Mouse (Mus musculus) CH12.LX (cell line): ENCODE data around the gene Reln. TPM values are rescaled to one million over a fixed set of nuclear protein-coding genes. Genes with fewer than 3 reads are reported as not detected.

Experiments
- DNase-seq: peaks from one replicate; pipeline ENCODE4 v3.0.0-alpha.2; 2013; ENCODE audit errors: extremely low read depth
- H3K27ac ChIP-seq: 2 replicates; pipeline ENCODE4 v1.5.1; 2012; ENCODE audit warnings: low read depth, mild to moderate bottlenecking, control low read depth, moderate library complexity; ENCODE audit not compliant: insufficient read depth
- H3K27me3 ChIP-seq: replicated peaks from 2 replicates; pipeline ENCODE3; 2012; ENCODE audit warnings: inconsistent platforms
- H3K36me3 ChIP-seq, 2 experiments: replicated peaks in 1 of 2; 2 replicates each; pipeline versions ENCODE3 to v1.6.1; 2012; ENCODE audit warnings: inconsistent platforms in 1 of 2, low read length in 1 of 2, mild to moderate bottlenecking in 1 of 2, mixed read lengths in 1 of 2, moderate library complexity in 1 of 2; ENCODE audit not compliant: control insufficient read depth in 1 of 2, insufficient read depth in 1 of 2
- H3K4me1 ChIP-seq, 2 experiments: 2 replicates each; pipeline ENCODE4 v1.6.1; 2012; ENCODE audit warnings: inconsistent platforms in 1 of 2, moderate library complexity in 1 of 2; ENCODE audit not compliant: insufficient read depth in 2 of 2, control insufficient read depth in 1 of 2
- H3K4me2 ChIP-seq: 2 replicates; pipeline ENCODE4 v1.6.1; 2012; ENCODE audit warnings: low read depth, mild to moderate bottlenecking, control low read depth; ENCODE audit not compliant: poor library complexity, insufficient read depth, severe bottlenecking
- H3K4me3 ChIP-seq, 3 experiments: fragments of 150-350 bp in 1 of 3; sonication (generic) in 1 of 3; replicated peaks in 1 of 3; 2 replicates each; pipeline versions ENCODE3 to v1.5.1; 2011 to 2012; ENCODE audit warnings: low read depth in 2 of 3, low read length in 2 of 3, mild to moderate bottlenecking in 2 of 3, moderate library complexity in 2 of 3, control low read depth in 1 of 3, improper control_type of control experiment in 1 of 3, inconsistent platforms in 1 of 3, mixed read lengths in 1 of 3; ENCODE audit not compliant: poor library complexity in 1 of 3
- H3K79me2 ChIP-seq: replicated peaks from 2 replicates; pipeline ENCODE4 v1.6.1; 2012; ENCODE audit warnings: mild to moderate bottlenecking, moderate library complexity; ENCODE audit not compliant: control insufficient read depth, poor library complexity, insufficient read depth, severe bottlenecking; ENCODE audit errors: extremely low read depth
- H3K9ac ChIP-seq: 2 replicates; pipeline ENCODE4 v1.6.1; 2012; ENCODE audit warnings: low read depth, mild to moderate bottlenecking, control low read depth, moderate library complexity; ENCODE audit not compliant: insufficient read depth
- H3K9me3 ChIP-seq: replicated peaks from 2 replicates; pipeline ENCODE3; 2012; ENCODE audit warnings: low read length, inconsistent platforms, mixed read lengths
- BHLHE40 ChIP-seq: IDR thresholded peaks from 2 replicates; pipeline ENCODE4 v1.6.1; 2011; ENCODE audit warnings: mild to moderate bottlenecking, low read depth, low read length, improper control_type of control experiment
- CTCF ChIP-seq, 2 experiments: IDR thresholded peaks in 1 of 2; conservative IDR thresholded peaks in 1 of 2; 2 replicates each; pipeline ENCODE4 v1.5.1; 2011 to 2012; ENCODE audit warnings: low read depth in 2 of 2, low read length in 2 of 2, improper control_type of control experiment in 1 of 2, inconsistent platforms in 1 of 2, mild to moderate bottlenecking in 1 of 2, moderate library complexity in 1 of 2
- E2F4 ChIP-seq: IDR thresholded peaks from 2 replicates; pipeline ENCODE4 v1.6.1; 2011; ENCODE audit warnings: low read depth, low read length, improper control_type of control experiment; ENCODE audit not compliant: insufficient replicate concordance
- EP300 ChIP-seq: IDR thresholded peaks from 2 replicates; pipeline ENCODE4 v1.6.1; 2011; ENCODE audit warnings: low read length, improper control_type of control experiment
- ETS1 ChIP-seq: conservative IDR thresholded peaks from 2 replicates; pipeline ENCODE4 v1.6.1; 2012; ENCODE audit warnings: low read depth, mild to moderate bottlenecking, inconsistent platforms, low read length, improper control_type of control experiment, moderate library complexity
- JUN ChIP-seq: IDR thresholded peaks from 2 replicates; pipeline ENCODE4 v1.6.1; 2011; ENCODE audit warnings: low read depth, mild to moderate bottlenecking, low read length, improper control_type of control experiment, moderate library complexity; ENCODE audit not compliant: insufficient read depth
- MXI1 ChIP-seq: IDR thresholded peaks from 2 replicates; pipeline ENCODE4 v1.6.1; 2011; ENCODE audit warnings: mild to moderate bottlenecking, low read depth, low read length, improper control_type of control experiment
- NELFE ChIP-seq: IDR thresholded peaks from 2 replicates; pipeline ENCODE4 v1.6.1; 2011; ENCODE audit warnings: low read depth, low read length, improper control_type of control experiment
- NRF1 ChIP-seq: IDR thresholded peaks from 2 replicates; pipeline ENCODE4 v1.6.1; 2014; ENCODE audit warnings: low read depth, mild to moderate bottlenecking, inconsistent platforms, low read length, improper control_type of control experiment, moderate library complexity
- POLR2A ChIP-seq: IDR thresholded peaks from 2 replicates; pipeline ENCODE4 v1.6.1; 2011; ENCODE audit warnings: low read depth, mild to moderate bottlenecking, improper control_type of control experiment, low read length
- POLR2AphosphoS2 ChIP-seq: IDR thresholded peaks from 2 replicates; pipeline ENCODE4 v1.6.1; 2011; ENCODE audit warnings: low read depth, low read length, improper control_type of control experiment
- RAD21 ChIP-seq: IDR thresholded peaks from 2 replicates; pipeline ENCODE4 v1.6.1; 2011; ENCODE audit warnings: low read depth, mild to moderate bottlenecking, low read length, improper control_type of control experiment, moderate library complexity
- SIN3A ChIP-seq: IDR thresholded peaks from 2 replicates; pipeline ENCODE4 v1.6.1; 2012; ENCODE audit warnings: low read length, improper control_type of control experiment, inconsistent platforms
- SMC3 ChIP-seq: IDR thresholded peaks from 2 replicates; pipeline ENCODE4 v1.6.1; 2011; ENCODE audit warnings: low read depth, low read length, improper control_type of control experiment
- TCF12 ChIP-seq: IDR thresholded peaks from 2 replicates; pipeline ENCODE4 v1.6.1; 2014; ENCODE audit warnings: low read depth, mild to moderate bottlenecking, inconsistent platforms, low read length, improper control_type of control experiment
- USF1 ChIP-seq: IDR thresholded peaks from 2 replicates; pipeline ENCODE4 v1.6.1; 2014; ENCODE audit warnings: low read depth, mild to moderate bottlenecking, inconsistent platforms, low read length, improper control_type of control experiment
- ZC3H11A ChIP-seq: IDR thresholded peaks from 2 replicates; pipeline ENCODE4 v1.6.1; 2012; ENCODE audit warnings: low read depth, mild to moderate bottlenecking, inconsistent platforms, low read length, improper control_type of control experiment
- ZMIZ1 ChIP-seq: IDR thresholded peaks from 2 replicates; pipeline ENCODE4 v1.6.1; 2012; ENCODE audit warnings: low read depth, mild to moderate bottlenecking, inconsistent platforms, low read length, improper control_type of control experiment
- ZNF384 ChIP-seq: IDR thresholded peaks from 2 replicates; pipeline ENCODE4 v1.6.1; 2012; ENCODE audit warnings: low read depth, low read length, improper control_type of control experiment, inconsistent platforms
- dilution Hi-C: fragments of 300-500 bp; cut with MboI; formaldehyde crosslinking; loops from 2 replicates; pipeline ENCODE4 v1.14.3; 2020; ENCODE audit warnings: low sequenced_read_pairs; ENCODE audit not compliant: extremely low pct_unique_long_range_greater_than_20kb, extremely low pct_ligation_motif_present
- in situ Hi-C: fragments of 300-500 bp; cut with MboI; formaldehyde crosslinking; loops from 3 replicates; pipeline ENCODE4 v1.14.3; 2019; ENCODE audit warnings: low sequenced_read_pairs, low pct_ligation_motif_present, low pct_unique_long_range_greater_than_20kb, mixed read lengths
- polyA plus RNA-seq: library from polyadenylated mRNA; unstranded; fragments of >175 nt; gene quantifications from 2 replicates; pipeline ENCODE4 v1.2.1, GENCODE M21; 2012; ENCODE audit warnings: low read depth; ENCODE audit not compliant: insufficient read length
- total RNA-seq, 2 experiments: library from RNA; depleted of rRNA; stranded (reverse); fragments of 300-350 nt in 1 of 2; fragments of >200 nt in 1 of 2; gene quantifications; 2 replicates each; pipeline ENCODE4 v1.2.3; 2012 to 2014

Reln gene
- total and polyA plus RNA-seq, 3 experiments: 0.03 to 0.04 TPM; not detected in 1

GRCm38 (mm10) chr5:22094043-22094442, 250.5 kb downstream of the Reln start:
- H3K4me2 ChIP-seq: no peak overlapping the region
- in situ Hi-C loops: no loop called here
- no peaks in the 10 kb centered on the region for H3K27me3 ChIP-seq
- dilution Hi-C loops: no loop called here
- H3K36me3 ChIP-seq: no peaks in the 10 kb centered on the region
- H3K9me3 ChIP-seq: no peaks in the 10 kb centered on the region
- H3K4me3 ChIP-seq: no peak overlapping the region
- no peak overlapping the region for H3K27ac ChIP-seq
- no peaks in the 10 kb centered on the region for H3K79me2 ChIP-seq
- H3K9ac ChIP-seq: no peak overlapping the region
- no peaks in the 10 kb centered on the region for H3K4me1 ChIP-seq
- no peak for TF ChIP-seq ZNF384
- no peak for TF ChIP-seq EP300
- TF ChIP-seq RAD21: no peak
- TF ChIP-seq SMC3: no peak
- TF ChIP-seq ZC3H11A: no peak
- no peak for TF ChIP-seq POLR2AphosphoS2
- no peak for TF ChIP-seq NRF1
- TF ChIP-seq ETS1: no peak
- no peak for TF ChIP-seq E2F4
- no peak for TF ChIP-seq MXI1
- TF ChIP-seq CTCF (conservative IDR thresholded peaks at IDR 0.05 in 1 of 2, IDR thresholded peaks at IDR 0.05 in 1 of 2; ENCODE audit: low read depth in 2 of 2, low read length in 2 of 2): no peak
- TF ChIP-seq ZMIZ1: no peak
- no peak for TF ChIP-seq NELFE
- no peak for TF ChIP-seq USF1
- DNase-seq: no peak

- TF ChIP-seq TCF12 (no peak), JUN (no peak), BHLHE40 (no peak), ZC3H11A (no peak), POLR2A (no peak), SIN3A (no peak)
- no peaks in the 10 kb centered on the region for H3K9me3 ChIP-seq
- dilution Hi-C loops (no loop called here), in situ Hi-C loops (no loop called here)
- H3K4me3 ChIP-seq: no peak overlapping the region
- no peak for DNase-seq
- no peaks in the 10 kb centered on the region for H3K4me1 ChIP-seq
- no peak overlapping the region for H3K9ac ChIP-seq
- no peaks in the 10 kb centered on the region for H3K27me3 ChIP-seq
- H3K27ac ChIP-seq: no peak overlapping the region
- no peaks in the 10 kb centered on the region for H3K36me3 ChIP-seq
- H3K79me2 ChIP-seq: no peaks in the 10 kb centered on the region
- H3K4me2 ChIP-seq: no peak overlapping the region
Measured at GRCm38 (mm10) chr5:22093157-22093865, 251.2 kb downstream of the Reln start.
